Mouse (Mus musculus): ENCODE measurements around the gene Tfpi. TPM values are rescaled to one million over a fixed set of nuclear protein-coding genes. Genes with fewer than 3 reads are reported as not detected.
A peak's percentile ranks its signal among the peaks of the same experiment; 100 is the strongest.

Gene Tfpi
- 1 to 10 TPM; 3.3 to 3.7 TPM for total RNA-seq (2021)

DNA sequence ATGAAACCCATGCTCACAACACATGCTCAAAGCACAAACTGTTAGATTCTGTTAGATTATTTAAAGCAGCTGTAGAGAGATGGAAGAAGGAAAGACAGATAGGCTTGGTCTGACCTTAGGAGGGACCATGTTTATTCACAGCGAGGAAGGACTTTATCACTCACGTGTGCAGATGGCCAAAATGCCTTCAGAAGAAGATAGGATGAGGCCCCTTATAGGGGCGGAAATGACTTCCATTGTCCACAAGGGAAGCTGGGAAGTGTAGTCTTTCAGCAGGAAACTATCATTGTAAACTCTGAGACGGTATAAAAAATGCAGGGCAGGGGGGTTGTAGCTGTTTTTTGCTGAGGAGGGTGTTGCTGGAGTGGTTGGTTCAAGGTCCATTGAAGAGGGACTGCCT is at the start of gene Tfpi:
TSS of gene Tfpi (minus strand) at position 199 of the 400 bp plus-strand sequence.
- no peak for DNase-seq

- DNase-seq, result no peak
These were observed 49.6 kb upstream of the Tfpi start for GRCm38 (mm10) chr2:84526221-84526620.

DNA sequence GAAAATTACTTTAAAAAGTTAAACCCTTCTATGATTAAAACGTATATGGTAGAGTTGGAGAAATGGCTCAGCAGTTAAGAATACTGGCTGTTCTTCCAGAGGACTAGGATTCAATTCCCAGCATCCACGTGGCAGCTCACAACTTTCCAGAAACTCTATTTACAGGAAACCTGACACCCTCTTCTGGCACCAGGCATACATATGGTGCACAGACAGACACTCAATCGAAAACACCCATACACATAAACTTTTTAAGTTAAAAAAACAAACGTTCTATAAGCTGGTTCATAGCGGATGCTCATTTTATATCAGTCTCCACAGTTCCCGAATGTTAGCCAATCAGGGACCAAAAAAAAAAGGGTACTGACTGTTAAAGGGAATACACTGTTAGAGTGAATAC is 49.2 kb upstream of the Tfpi start:
- no peak for DNase-seq

DNA sequence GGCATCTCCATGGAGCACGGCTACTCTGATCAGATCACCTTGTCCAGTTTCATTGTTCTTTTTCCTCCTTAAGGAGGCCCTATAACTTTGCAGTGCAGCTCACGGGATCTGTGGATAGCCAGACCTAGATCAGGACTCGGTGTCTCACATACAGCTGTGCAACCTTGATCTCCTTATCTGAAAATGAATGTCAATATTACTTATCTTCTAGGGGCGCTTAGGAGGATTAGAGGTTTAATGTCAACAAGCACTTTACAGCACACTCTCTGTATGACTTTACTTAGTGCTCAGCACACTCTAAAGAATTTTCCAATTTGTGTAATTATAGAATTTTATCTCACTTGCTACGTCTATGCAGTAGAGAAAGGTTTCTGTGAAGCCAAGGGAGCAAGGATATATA is 48.5 kb upstream of the Tfpi start:
- DNase-seq, result no peak

DNA sequence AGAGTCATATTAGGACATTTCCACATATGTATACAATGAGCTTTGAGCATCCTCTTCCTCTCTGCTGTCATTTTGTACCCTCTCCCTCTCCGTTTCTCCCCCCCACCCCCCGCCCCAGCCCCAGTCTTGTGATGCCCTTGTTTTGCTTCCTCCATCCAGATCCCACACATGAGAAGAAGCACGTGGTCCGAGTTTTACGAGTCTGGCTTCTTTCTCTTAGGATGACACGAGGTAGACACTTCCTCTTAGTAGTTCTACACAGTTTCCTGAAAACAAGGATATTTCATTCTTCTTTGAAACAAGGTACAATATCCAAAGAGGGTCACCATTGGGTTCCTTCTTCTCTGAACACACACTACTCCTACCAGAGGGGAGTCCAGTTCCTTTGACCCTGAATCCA is 47.4 kb upstream of the Tfpi start:
- DNase-seq, result no peak

DNA sequence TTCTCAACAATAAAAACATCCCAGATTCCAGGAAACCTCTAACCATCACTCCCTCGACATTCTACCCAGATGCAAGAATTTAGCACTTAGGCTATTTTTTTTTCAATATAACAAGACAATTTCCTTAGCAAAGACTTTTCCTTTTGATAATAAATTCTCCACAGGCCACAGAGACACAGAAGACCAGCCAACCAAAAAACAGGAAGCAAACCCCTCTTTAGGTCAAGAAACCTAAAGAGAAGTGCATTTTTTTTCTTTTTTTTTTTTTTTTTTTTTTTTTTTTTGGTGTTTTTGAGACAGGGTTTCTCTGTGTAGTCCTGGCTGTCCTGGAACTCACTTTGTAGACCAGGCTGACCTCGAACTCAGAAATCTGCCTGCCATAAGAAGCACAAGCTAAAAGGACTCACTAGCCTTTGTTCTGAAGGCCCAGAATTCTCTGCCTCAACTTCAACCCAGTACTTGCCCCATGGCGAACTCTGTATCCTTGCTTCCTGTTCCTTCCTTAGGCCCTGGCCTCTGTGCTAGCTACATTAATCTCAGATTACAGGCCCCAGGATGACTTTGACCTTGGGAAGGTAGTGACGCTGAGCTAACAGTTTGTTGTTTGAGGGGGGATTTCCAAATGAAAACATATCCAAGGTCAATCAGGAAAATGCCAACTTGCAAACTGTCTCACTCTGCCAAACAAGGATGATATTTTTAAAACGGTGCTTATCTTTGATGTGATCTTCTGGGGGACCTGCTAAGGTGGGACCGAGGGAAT is 46.7 kb upstream of the Tfpi start:
- no peak for DNase-seq

DNA sequence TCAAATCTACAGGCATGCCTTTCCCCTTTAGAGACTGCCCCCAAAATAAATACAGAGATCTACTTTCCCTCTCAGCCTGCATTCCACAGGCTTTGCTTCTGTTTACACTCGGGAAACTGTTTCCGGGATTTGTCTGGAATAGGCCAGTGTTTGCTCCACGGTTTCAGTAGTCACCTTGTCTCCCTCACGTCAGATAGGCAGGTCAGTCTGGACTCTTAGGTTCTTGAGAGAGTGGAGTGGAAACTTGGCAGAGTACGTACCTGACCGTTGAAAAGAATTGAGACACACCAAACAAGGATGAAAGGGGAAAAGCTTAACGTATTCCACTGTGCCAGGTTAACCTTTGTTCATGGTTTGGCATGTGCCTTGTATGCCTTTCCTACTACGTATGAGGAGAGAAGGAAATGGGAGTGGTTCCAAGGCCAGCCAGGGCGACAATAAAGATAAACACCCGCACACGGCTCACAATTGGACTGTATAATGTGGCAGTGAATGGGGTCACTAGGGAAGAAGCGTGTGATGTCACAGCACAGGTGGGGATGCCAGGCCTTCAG is 43.0 kb upstream of the Tfpi start:
- no peak for DNase-seq

DNA sequence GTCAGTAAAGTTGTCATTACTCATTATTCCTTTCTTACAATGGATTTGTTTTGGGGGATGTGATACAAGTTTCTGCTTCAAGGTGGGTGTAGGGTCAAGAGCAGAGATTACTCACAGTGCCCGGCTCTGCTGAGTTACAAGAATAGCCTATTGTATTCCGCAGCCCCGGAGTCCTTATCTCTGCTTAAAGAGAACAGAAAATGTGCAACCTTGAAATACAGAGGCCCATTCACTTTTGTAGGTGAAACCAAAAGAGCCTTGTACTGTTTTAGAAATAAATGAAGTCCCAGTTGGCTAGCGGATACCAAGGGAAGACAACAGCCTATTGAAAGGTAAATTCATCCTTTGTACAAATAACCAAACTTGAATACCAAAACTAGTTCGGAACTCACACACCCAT is 42.2 kb upstream of the Tfpi start:
- no peak for DNase-seq

- no peak for DNase-seq
These were observed 36.7 kb upstream of the Tfpi start for GRCm38 (mm10) chr2:84513281-84513680.

- no peak for DNase-seq
These were observed 34.9 kb upstream of the Tfpi start for GRCm38 (mm10) chr2:84511508-84511907.

GRCm38 (mm10) chr2:84511036-84511435 is 34.5 kb upstream of the Tfpi start:
- peak; percentile 7 to 10 for DNase-seq

GRCm38 (mm10) chr2:84504954-84505394 is 28.4 kb upstream of the Tfpi start:
- peak in 1 of 2 experiments; percentile 10 for DNase-seq

- no peak for DNase-seq
These were observed 27.7 kb upstream of the Tfpi start for GRCm38 (mm10) chr2:84504285-84504684.

GRCm38 (mm10) chr2:84498921-84499320 is 22.3 kb upstream of the Tfpi start:
- no peak for DNase-seq

- DNase-seq, result no peak
These were observed 18.5 kb upstream of the Tfpi start for GRCm38 (mm10) chr2:84495108-84495507.

DNA sequence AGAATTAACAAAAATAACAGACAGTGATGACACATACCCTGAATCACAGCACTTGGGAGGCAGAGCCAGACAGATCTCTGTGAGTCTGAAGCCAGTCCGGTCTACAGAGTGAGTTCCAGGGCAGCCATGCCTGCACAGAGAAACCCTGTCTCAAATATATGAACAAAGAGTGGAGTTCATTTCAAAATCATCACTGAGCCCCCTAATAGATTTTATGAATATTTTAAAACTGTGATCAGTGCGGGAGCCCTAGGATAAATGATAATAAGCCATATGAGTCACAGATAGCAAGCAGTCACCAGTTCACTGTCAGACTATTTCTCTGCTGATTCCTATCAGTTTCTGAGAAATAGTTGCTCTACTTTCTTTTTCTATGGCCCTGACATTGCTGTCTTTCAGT is 17.1 kb upstream of the Tfpi start:
- DNase-seq, result no peak

DNA sequence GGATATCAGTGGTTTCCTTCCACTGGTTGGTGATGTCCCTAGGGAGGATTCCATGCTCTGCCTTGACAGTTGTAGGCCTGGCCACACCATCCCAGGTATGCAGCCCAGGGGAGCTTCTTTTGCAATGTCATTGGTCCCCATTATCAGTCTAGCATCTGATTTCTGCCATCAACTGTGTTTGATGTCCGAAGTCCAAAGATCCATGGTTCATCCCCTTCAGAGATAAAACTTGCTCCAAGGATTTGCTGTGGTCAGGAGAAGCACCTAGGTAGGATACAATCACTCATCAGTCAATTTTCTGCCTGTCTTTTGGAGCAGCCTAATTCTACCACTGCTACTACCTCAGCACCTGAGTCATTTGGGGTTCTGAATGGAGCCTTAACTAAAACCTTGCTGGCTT is 15.1 kb upstream of the Tfpi start:
- DNase-seq, result no peak

DNA sequence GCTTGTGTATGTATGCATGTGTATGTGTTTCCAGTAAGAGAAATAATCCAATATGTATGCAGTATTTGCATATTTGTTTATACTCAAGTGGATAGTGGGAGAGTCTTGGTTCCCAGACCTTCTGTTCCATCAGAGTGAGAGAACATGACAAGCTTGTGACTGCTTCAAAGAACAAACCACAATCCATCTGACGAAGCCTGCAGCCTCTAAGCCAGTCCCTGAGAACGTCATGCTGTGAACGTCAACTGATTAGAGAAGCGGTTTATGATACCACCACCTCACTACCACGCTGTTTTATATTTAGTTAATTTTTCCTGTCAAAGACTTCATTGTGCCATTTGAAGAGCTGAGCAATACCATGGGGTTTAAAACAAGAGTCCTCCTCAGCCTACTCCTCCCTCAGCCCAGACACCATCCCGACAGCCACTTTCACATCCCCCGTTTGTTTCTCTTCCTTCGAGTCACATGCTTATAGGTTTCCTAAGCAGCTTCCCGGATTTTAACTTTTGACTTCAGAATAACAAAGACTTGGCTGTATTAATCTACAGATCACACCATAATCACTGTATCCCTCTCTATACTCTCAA is 11.2 kb upstream of the Tfpi start:
- no peak for DNase-seq

- peak in 1 of 2 experiments; percentile 10 for DNase-seq
These were observed 5.3 kb upstream of the Tfpi start for GRCm38 (mm10) chr2:84481863-84482262.

- no peak for DNase-seq
These were observed 2.5 kb upstream of the Tfpi start for GRCm38 (mm10) chr2:84479036-84479435.

DNA sequence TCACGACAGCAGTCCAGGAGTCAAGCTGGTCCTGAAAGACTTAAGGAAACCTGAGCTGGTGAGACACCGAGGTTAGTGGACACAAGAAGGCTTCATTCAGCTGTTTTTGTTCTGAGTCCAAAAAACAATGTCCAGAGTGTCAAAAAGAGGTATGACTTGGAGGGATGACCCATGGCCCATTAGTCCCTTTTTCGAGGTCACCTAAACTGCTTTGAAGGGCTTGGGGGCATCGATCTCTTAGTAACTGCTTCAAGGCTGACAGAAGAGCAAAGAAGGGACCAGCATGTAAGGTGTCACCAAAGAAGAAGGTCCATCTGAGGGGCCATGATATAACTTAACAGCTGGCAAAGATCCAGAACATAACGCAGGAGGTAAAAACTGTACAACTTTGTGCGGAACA is 1.2 kb upstream of the Tfpi start:
- DNase-seq, result no peak

GRCm38 (mm10) chr2:84476131-84476530 is 444 bp downstream of the Tfpi start:
- DNase-seq, result no peak

DNA sequence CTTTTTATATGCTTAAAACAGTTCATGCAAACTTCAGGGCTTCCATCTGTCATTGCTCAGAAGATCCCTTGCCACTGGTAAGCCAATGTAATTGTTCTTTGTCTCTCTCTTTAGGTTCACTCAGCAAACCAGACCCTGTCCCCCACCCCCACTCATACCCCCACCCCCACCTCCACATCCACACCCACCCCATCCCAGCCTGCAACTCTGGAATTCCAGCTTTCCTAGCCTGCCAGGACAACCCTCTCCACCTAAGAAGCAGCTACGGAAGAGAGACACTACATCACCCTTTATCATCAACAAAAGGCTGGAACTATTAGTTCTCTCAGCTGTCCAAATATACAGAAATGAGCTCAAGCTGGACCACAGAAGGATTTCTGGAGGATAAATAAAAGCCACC is 974 bp downstream of the Tfpi start:
- no peak for DNase-seq

- DNase-seq, result no peak
These were observed 1.9 kb downstream of the Tfpi start for GRCm38 (mm10) chr2:84474651-84475050.
